Mouse (Mus musculus): ENCODE results near the gene Faim2.

Faim2 gene

GRCm38 (mm10) chr15:99509840-99510239 lies 18.1 kb downstream of the Faim2 start:
- no peak for DNase-seq (ENCODE audit: low spot score)

GRCm38 (mm10) chr15:99505324-99506095 lies 22.5 kb downstream of the Faim2 start:
- DNase-seq (ENCODE audit: low spot score): no peak

GRCm38 (mm10) chr15:99503256-99503655 lies 24.7 kb downstream of the Faim2 start:
- DNase-seq (ENCODE audit: low spot score): no peak

GRCm38 (mm10) chr15:99502311-99502831 lies 25.6 kb downstream of the Faim2 start:
- peak; percentile 59 for DNase-seq (ENCODE audit: low spot score)

- DNase-seq (ENCODE audit: low spot score): no peak
These were observed 26.4 kb downstream of the Faim2 start for GRCm38 (mm10) chr15:99501292-99502260.

- DNase-seq (ENCODE audit: low spot score): no peak
These were observed 27.6 kb downstream of the Faim2 start for GRCm38 (mm10) chr15:99500320-99500719.

- no peak for DNase-seq (ENCODE audit: low spot score)
These were observed 28.2 kb downstream of the Faim2 start for GRCm38 (mm10) chr15:99499726-99500125.

GRCm38 (mm10) chr15:99498781-99499180 lies 29.2 kb downstream of the Faim2 start:
- DNase-seq (ENCODE audit: low spot score): no peak

- no peak for DNase-seq (ENCODE audit: low spot score)
These were observed 29.6 kb downstream of the Faim2 start for GRCm38 (mm10) chr15:99498356-99498755.

GRCm38 (mm10) chr15:99497527-99498242 lies 30.3 kb downstream of the Faim2 start:
- DNase-seq (ENCODE audit: low spot score): no peak

- peak; percentile 75 for DNase-seq (ENCODE audit: low spot score)
These were observed 30.9 kb downstream of the Faim2 start for GRCm38 (mm10) chr15:99497061-99497460.

- no peak for DNase-seq (ENCODE audit: low spot score)
These were observed 43.2 kb downstream of the Faim2 start for GRCm38 (mm10) chr15:99484745-99485144.

GRCm38 (mm10) chr15:99475814-99476213 lies 52.2 kb downstream of the Faim2 start:
- no peak for DNase-seq (ENCODE audit: low spot score)

- peak; percentile 93 for DNase-seq (ENCODE audit: low spot score)
These were observed 53.4 kb downstream of the Faim2 start, which contains the start of gene Bcdin3d for GRCm38 (mm10) chr15:99474576-99474926. Gene Bcdin3d, minus strand, starts transcription at chr15:99474730.

- DNase-seq (ENCODE audit: low spot score): peak; percentile 69
These were observed 54.0 kb downstream of the Faim2 start for GRCm38 (mm10) chr15:99473801-99474575.

GRCm38 (mm10) chr15:99472972-99473371 lies 55.0 kb downstream of the Faim2 start:
- no peak for DNase-seq (ENCODE audit: low spot score)

- DNase-seq (ENCODE audit: low spot score): no peak
These were observed 56.3 kb downstream of the Faim2 start for GRCm38 (mm10) chr15:99471677-99472063.

GRCm38 (mm10) chr15:99470971-99471676 lies 56.8 kb downstream of the Faim2 start:
- DNase-seq (ENCODE audit: low spot score): peak; percentile 25

GRCm38 (mm10) chr15:99470224-99470761 lies 57.7 kb downstream of the Faim2 start:
- DNase-seq (ENCODE audit: low spot score): no peak

- DNase-seq (ENCODE audit: low spot score): no peak
These were observed 58.2 kb downstream of the Faim2 start for GRCm38 (mm10) chr15:99469736-99470135.

Measured in embryo, embryonic 10 days (tissue).